Mouse (Mus musculus): Measurements from ENCODE around the gene Tnrc6c. TPM values are rescaled to one million over a fixed set of nuclear protein-coding genes. Genes with fewer than 3 reads are reported as not detected.

Gene Tnrc6c
- total RNA-seq, 2 experiments from 2014 or later = 20.4 to 24.5 TPM

- DNase-seq (ENCODE audit: low spot score in 2 of 2) = no peak
These were observed 17.5 kb downstream of the Tnrc6c start for GRCm38 (mm10) chr11:117671626-117672025.

GRCm38 (mm10) chr11:117674531-117674930 is 20.4 kb downstream of the Tnrc6c start:
- DNase-seq (ENCODE audit: low spot score in 2 of 2) = no peak

- DNase-seq (ENCODE audit: low spot score in 2 of 2) = no peak
These were observed 22.6 kb downstream of the Tnrc6c start for GRCm38 (mm10) chr11:117676649-117677048.

- DNase-seq (ENCODE audit: low spot score in 2 of 2) = no peak
These were observed 23.0 kb downstream of the Tnrc6c start for GRCm38 (mm10) chr11:117677111-117677510.

GRCm38 (mm10) chr11:117677594-117677993 is 23.5 kb downstream of the Tnrc6c start:
- no peak for DNase-seq (ENCODE audit: low spot score in 2 of 2)

- DNase-seq (ENCODE audit: low spot score in 2 of 2) = no peak
These were observed 24.1 kb downstream of the Tnrc6c start for GRCm38 (mm10) chr11:117678155-117678554.

GRCm38 (mm10) chr11:117678740-117679139 is 24.7 kb downstream of the Tnrc6c start:
- DNase-seq (ENCODE audit: low spot score in 2 of 2) = no peak

- no peak for DNase-seq (ENCODE audit: low spot score in 2 of 2)
These were observed 30.6 kb downstream of the Tnrc6c start for GRCm38 (mm10) chr11:117684640-117685039.

GRCm38 (mm10) chr11:117685461-117685860 is 31.4 kb downstream of the Tnrc6c start:
- no peak for DNase-seq (ENCODE audit: low spot score in 2 of 2)

- no peak for DNase-seq (ENCODE audit: low spot score in 2 of 2)
These were observed 31.9 kb downstream of the Tnrc6c start for GRCm38 (mm10) chr11:117686021-117686420.

GRCm38 (mm10) chr11:117688603-117689002 is 34.5 kb downstream of the Tnrc6c start:
- DNase-seq (ENCODE audit: low spot score in 2 of 2) = no peak

GRCm38 (mm10) chr11:117691311-117691710 is 37.2 kb downstream of the Tnrc6c start:
- no peak for DNase-seq (ENCODE audit: low spot score in 2 of 2)

GRCm38 (mm10) chr11:117694050-117694449 is 40.0 kb downstream of the Tnrc6c start:
- no peak for DNase-seq (ENCODE audit: low spot score in 2 of 2)

- no peak for DNase-seq (ENCODE audit: low spot score in 2 of 2)
These were observed 42.5 kb downstream of the Tnrc6c start for GRCm38 (mm10) chr11:117696585-117696984.

GRCm38 (mm10) chr11:117700871-117701270 is 46.8 kb downstream of the Tnrc6c start:
- no peak for DNase-seq (ENCODE audit: low spot score in 2 of 2)

GRCm38 (mm10) chr11:117706267-117706666 is 52.2 kb downstream of the Tnrc6c start:
- DNase-seq (ENCODE audit: low spot score in 2 of 2) = no peak

GRCm38 (mm10) chr11:117707238-117707637 is 53.1 kb downstream of the Tnrc6c start:
- DNase-seq (ENCODE audit: low spot score in 2 of 2) = no peak

GRCm38 (mm10) chr11:117709308-117709707 is 55.2 kb downstream of the Tnrc6c start:
- DNase-seq (ENCODE audit: low spot score in 2 of 2) = peak; percentile 52 to 62

GRCm38 (mm10) chr11:117710815-117711294 is 56.8 kb downstream of the Tnrc6c start:
- DNase-seq (ENCODE audit: low spot score in 2 of 2) = no peak

GRCm38 (mm10) chr11:117712065-117712464 is 58.0 kb downstream of the Tnrc6c start:
- DNase-seq (ENCODE audit: low spot score in 2 of 2) = no peak

GRCm38 (mm10) chr11:117713375-117713774 is 59.3 kb downstream of the Tnrc6c start:
- DNase-seq (ENCODE audit: low spot score in 2 of 2) = no peak

GRCm38 (mm10) chr11:117718838-117719237 is 64.7 kb downstream of the Tnrc6c start:
- no peak for DNase-seq (ENCODE audit: low spot score in 2 of 2)

- no peak for DNase-seq (ENCODE audit: low spot score in 2 of 2)
These were observed 70.7 kb downstream of the Tnrc6c start for GRCm38 (mm10) chr11:117724604-117725301.
